Mouse (Mus musculus): ENCODE results near the gene Morn5.

GRCm38 (mm10) chr2:36082802-36083580, 33.7 kb downstream of the Morn5 start:
- TF ChIP-seq CTCF (IDR thresholded peaks at IDR 0.05) (no peak), POLR2A (IDR thresholded peaks at IDR 0.05; ENCODE audit: insufficient read depth, low read depth, low read length) (no peak)
